Mouse (Mus musculus) adrenal gland (tissue): ENCODE measurements around the gene Dbx2.

Experiments
- intact Hi-C: fragments of 180-260 bp; cut with DNase I; formaldehyde crosslinking; loops from one replicate; pipeline ENCODE4 v1.15.1; 2025

The Dbx2 gene

GRCm38 (mm10) chr15:95624396-95624795, 31.4 kb downstream of the Dbx2 start:
- intact Hi-C loops: no loop called here

- intact Hi-C loops: no loop called here
Observed at GRCm38 (mm10) chr15:95622797-95623196, 33.0 kb downstream of the Dbx2 start.

GRCm38 (mm10) chr15:95612600-95612999, 43.2 kb downstream of the Dbx2 start:
- intact Hi-C loops: no loop called here

- intact Hi-C loops: no loop called here
Observed at GRCm38 (mm10) chr15:95601179-95601578, 54.6 kb downstream of the Dbx2 start.

- intact Hi-C loops: loop anchor here (1.0 kb wide), 1 partner anchor 95 kb away; no protein-coding TSS in a partner anchor
Observed at GRCm38 (mm10) chr15:95598630-95599029, 57.1 kb downstream of the Dbx2 start.

GRCm38 (mm10) chr15:95586906-95587305, 68.9 kb downstream of the Dbx2 start:
- intact Hi-C loops: no loop called here

- intact Hi-C loops: no loop called here
Observed at GRCm38 (mm10) chr15:95584891-95585290, 70.9 kb downstream of the Dbx2 start.

- intact Hi-C loops: loop anchor here (1.0 to 2.0 kb wide), 3 partner anchors 302 to 852 kb away; no protein-coding TSS in a partner anchor
Observed at GRCm38 (mm10) chr15:95574661-95575060, 81.1 kb downstream of the Dbx2 start.
